Mouse (Mus musculus): ENCODE results near the gene Mcm10. TPM values are rescaled to one million over a fixed set of nuclear protein-coding genes. Genes with fewer than 3 reads are reported as not detected.

The Mcm10 gene
- polyA plus RNA-seq, 1 experiment = 91.6 TPM

DNA sequence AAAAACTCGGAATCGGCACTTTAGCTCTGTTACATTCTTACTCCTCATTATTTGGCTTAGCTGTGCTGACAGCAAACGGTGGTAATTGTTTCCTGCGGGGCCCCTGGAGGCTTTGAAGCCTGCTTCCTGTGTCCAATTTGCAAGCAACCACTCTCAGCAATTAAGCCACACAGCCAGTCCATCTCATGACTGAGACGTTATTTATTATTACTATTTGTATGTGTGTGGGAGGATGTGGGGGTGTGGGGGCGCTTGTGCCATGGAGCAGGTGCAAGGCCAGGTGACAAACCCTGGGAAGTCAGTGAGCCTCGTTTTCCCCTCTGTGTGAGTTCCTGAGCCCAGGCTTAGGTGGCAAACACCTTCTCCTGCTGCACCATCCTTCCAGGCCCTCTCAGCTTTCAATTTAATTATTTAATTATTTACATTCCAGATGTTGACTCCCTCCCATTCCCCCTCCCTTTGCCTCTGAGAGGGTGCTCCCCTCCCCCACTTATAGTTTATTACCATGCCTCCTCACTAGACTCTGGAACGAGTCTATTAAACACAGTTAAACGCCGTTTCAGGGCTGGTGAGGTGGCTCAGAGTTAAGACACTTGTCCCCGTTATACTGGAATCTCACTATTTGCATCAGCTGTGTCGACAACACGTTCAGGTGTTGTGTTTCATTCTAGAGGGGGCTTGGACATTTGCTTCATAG is 32.8 kb upstream of the Mcm10 start:
- Histone ChIP-seq H3K36me3 (ENCODE audit: control insufficient read depth, insufficient read depth, low read length, poor library complexity, severe bottlenecking) (no peaks in the 10 kb centered on the region), H3K9ac (ENCODE audit: low read depth, poor library complexity, severe bottlenecking) (peak overlapping the region; percentile 33; the same call in 1 of the 2 replicates), H3K27me3 (ENCODE audit: control insufficient read depth, insufficient read depth, low read length, poor library complexity, severe bottlenecking) (no peaks in the 10 kb centered on the region), H3K27ac (ENCODE audit: insufficient read depth, low read length) (peak overlapping the region; percentile 70), H3K4me1 (ENCODE audit: control insufficient read depth, insufficient read depth, low read length) (peaks cover 3% of the 10 kb centered on the region), H3K9me3 (replicated peaks; ENCODE audit: control insufficient read depth, insufficient read depth, low read length, poor library complexity, severe bottlenecking) (no peaks in the 10 kb centered on the region), H3K4me3 (ENCODE audit: low read depth, low read length) (no peak overlapping the region)
- TF ChIP-seq CTCF (IDR thresholded peaks at IDR 0.05; ENCODE audit: low read depth, low read length) (no peak), POLR2A (IDR thresholded peaks at IDR 0.05; ENCODE audit: insufficient read depth, low read length) (no peak), EP300 (IDR thresholded peaks at IDR 0.05; ENCODE audit: insufficient read depth, low read depth, low read length) (no peak)

DNA sequence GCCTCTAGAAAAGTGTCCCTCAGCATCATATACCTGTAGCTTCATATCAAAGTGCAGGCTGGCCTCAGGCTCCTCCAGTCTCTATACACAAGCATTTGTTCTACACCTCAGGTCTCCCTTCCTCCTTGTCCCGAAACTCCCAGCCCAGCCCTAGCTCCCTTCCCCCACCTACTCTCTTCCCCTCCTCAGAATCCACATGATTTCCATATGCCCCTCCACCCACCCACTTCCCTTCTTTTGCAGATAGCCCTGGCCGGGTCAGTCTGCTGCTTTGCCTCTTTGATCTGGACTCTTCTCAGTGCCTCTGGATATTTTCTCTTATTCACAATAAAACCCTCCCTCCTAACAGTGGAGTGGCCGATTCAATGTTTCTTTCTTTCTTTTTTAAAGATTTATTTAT is 31.7 kb upstream of the Mcm10 start:
- Histone ChIP-seq H3K4me1 (ENCODE audit: control insufficient read depth, insufficient read depth, low read length) (peaks cover 3% of the 10 kb centered on the region), H3K36me3 (ENCODE audit: control insufficient read depth, insufficient read depth, low read length, poor library complexity, severe bottlenecking) (no peaks in the 10 kb centered on the region), H3K27ac (ENCODE audit: insufficient read depth, low read length) (peak overlapping the region; percentile 30; the same call in 1 of the 2 replicates), H3K9me3 (replicated peaks; ENCODE audit: control insufficient read depth, insufficient read depth, low read length, poor library complexity, severe bottlenecking) (no peaks in the 10 kb centered on the region), H3K27me3 (ENCODE audit: control insufficient read depth, insufficient read depth, low read length, poor library complexity, severe bottlenecking) (no peaks in the 10 kb centered on the region), H3K9ac (ENCODE audit: low read depth, poor library complexity, severe bottlenecking) (no peak overlapping the region), H3K4me3 (ENCODE audit: low read depth, low read length) (no peak overlapping the region)
- TF ChIP-seq CTCF (IDR thresholded peaks at IDR 0.05; ENCODE audit: low read depth, low read length) (no peak), POLR2A (IDR thresholded peaks at IDR 0.05; ENCODE audit: insufficient read depth, low read length) (no peak), EP300 (IDR thresholded peaks at IDR 0.05; ENCODE audit: insufficient read depth, low read depth, low read length) (peak; percentile 91)

DNA sequence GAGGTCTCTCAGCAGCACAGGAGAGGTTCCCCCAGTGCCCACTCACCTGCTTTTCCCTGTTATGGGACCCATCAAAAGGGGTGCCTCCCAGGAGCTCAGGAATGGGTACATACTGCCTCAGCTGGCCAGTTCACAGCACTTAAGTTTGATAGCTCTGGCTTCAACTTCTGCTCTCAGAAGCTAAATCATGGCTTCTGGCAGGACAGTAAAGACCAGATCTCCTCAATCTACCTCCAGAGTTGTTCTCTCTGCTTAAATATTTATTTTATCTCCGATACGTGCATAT is 30.8 kb upstream of the Mcm10 start:
- Histone ChIP-seq H3K9me3 (replicated peaks; ENCODE audit: control insufficient read depth, insufficient read depth, low read length, poor library complexity, severe bottlenecking) (no peaks in the 10 kb centered on the region), H3K9ac (ENCODE audit: low read depth, poor library complexity, severe bottlenecking) (no peak overlapping the region), H3K27me3 (ENCODE audit: control insufficient read depth, insufficient read depth, low read length, poor library complexity, severe bottlenecking) (no peaks in the 10 kb centered on the region), H3K36me3 (ENCODE audit: control insufficient read depth, insufficient read depth, low read length, poor library complexity, severe bottlenecking) (no peaks in the 10 kb centered on the region), H3K4me3 (ENCODE audit: low read depth, low read length) (no peak overlapping the region), H3K27ac (ENCODE audit: insufficient read depth, low read length) (0 out of 2 replicates have a peak overlapping the region, but pooled peaks have one; percentile 30), H3K4me1 (ENCODE audit: control insufficient read depth, insufficient read depth, low read length) (peaks cover 3% of the 10 kb centered on the region)
- no peak for TF ChIP-seq POLR2A (IDR thresholded peaks at IDR 0.05; ENCODE audit: insufficient read depth, low read length)
- no peak for TF ChIP-seq CTCF (IDR thresholded peaks at IDR 0.05; ENCODE audit: low read depth, low read length)
- no peak for TF ChIP-seq EP300 (IDR thresholded peaks at IDR 0.05; ENCODE audit: insufficient read depth, low read depth, low read length)

DNA sequence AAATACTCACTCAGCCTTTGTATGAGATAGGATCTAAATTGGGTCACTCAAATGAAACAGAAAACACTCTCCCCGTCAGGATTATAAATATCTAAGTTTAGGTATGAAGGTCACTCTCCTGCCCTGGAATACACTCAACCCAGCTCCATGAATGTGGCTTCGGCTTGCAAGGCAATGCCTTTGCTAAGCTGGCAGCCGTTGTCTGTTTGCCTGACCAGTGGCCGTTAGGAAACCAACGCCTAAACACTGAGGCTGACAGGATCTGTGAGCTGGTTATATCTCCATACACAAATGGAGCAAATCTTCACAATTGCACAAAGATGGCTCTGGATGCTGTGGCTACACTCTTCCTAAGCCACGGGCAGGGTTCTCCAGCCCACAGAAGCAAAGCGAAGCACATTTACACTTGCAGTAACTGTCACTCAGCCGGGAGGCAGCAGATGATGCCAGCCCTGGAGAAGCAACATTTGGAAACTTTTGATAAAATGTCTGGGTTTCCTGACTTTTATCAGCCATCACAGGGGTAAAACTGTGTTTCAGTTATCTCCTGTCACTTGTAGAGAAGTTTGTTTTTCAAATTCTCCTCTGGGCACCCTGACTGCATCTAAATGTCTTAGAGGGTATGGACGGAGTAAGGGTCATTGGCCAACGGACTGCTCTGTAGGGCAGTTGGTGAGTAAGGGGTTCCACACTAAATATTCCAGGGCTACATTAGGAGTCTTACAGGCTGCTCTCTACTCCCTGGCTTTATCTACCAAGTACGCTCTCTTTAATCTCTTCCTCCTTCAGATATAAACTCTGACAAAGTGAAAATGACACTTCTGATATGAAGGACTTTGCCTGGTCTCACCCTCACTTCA is 30.3 kb upstream of the Mcm10 start:
- Histone ChIP-seq H3K9me3 (replicated peaks; ENCODE audit: control insufficient read depth, insufficient read depth, low read length, poor library complexity, severe bottlenecking) (no peaks in the 10 kb centered on the region), H3K9ac (ENCODE audit: low read depth, poor library complexity, severe bottlenecking) (no peak overlapping the region), H3K27me3 (ENCODE audit: control insufficient read depth, insufficient read depth, low read length, poor library complexity, severe bottlenecking) (no peaks in the 10 kb centered on the region), H3K4me1 (ENCODE audit: control insufficient read depth, insufficient read depth, low read length) (peaks cover 3% of the 10 kb centered on the region), H3K4me3 (ENCODE audit: low read depth, low read length) (no peak overlapping the region), H3K27ac (ENCODE audit: insufficient read depth, low read length) (no peak overlapping the region), H3K36me3 (ENCODE audit: control insufficient read depth, insufficient read depth, low read length, poor library complexity, severe bottlenecking) (no peaks in the 10 kb centered on the region)
- TF ChIP-seq POLR2A (IDR thresholded peaks at IDR 0.05; ENCODE audit: insufficient read depth, low read length) (no peak), CTCF (IDR thresholded peaks at IDR 0.05; ENCODE audit: low read depth, low read length) (no peak), EP300 (IDR thresholded peaks at IDR 0.05; ENCODE audit: insufficient read depth, low read depth, low read length) (no peak)

DNA sequence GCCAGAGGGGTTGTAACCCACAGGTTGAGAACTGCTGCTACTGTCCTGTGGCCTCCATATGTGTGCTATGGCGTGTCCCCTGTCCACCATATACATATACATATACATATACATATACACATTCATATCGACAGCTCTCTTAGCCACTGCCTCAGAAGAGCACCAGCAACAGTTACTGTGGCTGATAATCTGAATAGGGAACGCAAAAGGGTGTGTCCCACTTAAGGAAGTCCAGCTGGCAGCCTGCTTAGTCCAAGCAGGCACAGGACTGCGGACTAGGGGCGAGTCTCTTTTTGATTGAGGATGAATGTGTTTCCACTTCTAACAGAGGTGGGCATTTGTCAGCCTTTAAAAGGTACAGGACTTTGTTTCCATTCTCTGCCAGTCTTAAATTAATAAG is 29.3 kb upstream of the Mcm10 start:
- H3K4me3 ChIP-seq (ENCODE audit: low read depth, low read length) = no peak overlapping the region
- H3K27me3 ChIP-seq (ENCODE audit: control insufficient read depth, insufficient read depth, low read length, poor library complexity, severe bottlenecking) = no peaks in the 10 kb centered on the region
- H3K9ac ChIP-seq (ENCODE audit: low read depth, poor library complexity, severe bottlenecking) = no peak overlapping the region
- no peaks in the 10 kb centered on the region for H3K36me3 ChIP-seq (ENCODE audit: control insufficient read depth, insufficient read depth, low read length, poor library complexity, severe bottlenecking)
- H3K4me1 ChIP-seq (ENCODE audit: control insufficient read depth, insufficient read depth, low read length) = peaks cover 5% of the 10 kb centered on the region
- TF ChIP-seq EP300 (IDR thresholded peaks at IDR 0.05; ENCODE audit: insufficient read depth, low read depth, low read length) (no peak), CTCF (IDR thresholded peaks at IDR 0.05; ENCODE audit: low read depth, low read length) (no peak), POLR2A (IDR thresholded peaks at IDR 0.05; ENCODE audit: insufficient read depth, low read length) (no peak)
- H3K27ac ChIP-seq (ENCODE audit: insufficient read depth, low read length) = no peak overlapping the region
- H3K9me3 ChIP-seq (replicated peaks; ENCODE audit: control insufficient read depth, insufficient read depth, low read length, poor library complexity, severe bottlenecking) = no peaks in the 10 kb centered on the region

Measured in ES-Bruce4 (cell line).